Mouse (Mus musculus) midbrain, embryonic 11.5 days (tissue): ENCODE measurements around the gene Lst1. TPM values are rescaled to one million over a fixed set of nuclear protein-coding genes. Genes with fewer than 3 reads are reported as not detected.

Source experiments
- ATAC-seq: fragments of 200-750 bp; cut with Nextera tagmentation; 2 replicates; pipeline ENCODE4 v1.8.0; 2017; ENCODE audit warnings: moderate TSS enrichment, moderate library complexity; ENCODE audit not compliant: low FRiP score
- DNase-seq: peaks from one replicate; pipeline ENCODE4 v3.0.0; 2015; ENCODE audit warnings: low spot score; ENCODE audit errors: missing footprints
- H3K27ac ChIP-seq: fragments of 300-500 bp; sonication (generic); 2 replicates; pipeline ENCODE4 v1.5.1; 2014; ENCODE audit warnings: low read depth, low read length
- H3K27me3 ChIP-seq: fragments of 300-500 bp; sonication (generic); 2 replicates; pipeline ENCODE4 v1.6.1; 2014; ENCODE audit warnings: mild to moderate bottlenecking, low read length, moderate library complexity, mixed read lengths; ENCODE audit not compliant: control insufficient read depth, insufficient read depth
- H3K36me3 ChIP-seq: fragments of 300-500 bp; sonication (generic); 2 replicates; pipeline ENCODE4 v1.6.1; 2014; ENCODE audit warnings: mild to moderate bottlenecking, low read length, moderate library complexity, mixed read lengths; ENCODE audit not compliant: control insufficient read depth, insufficient read depth
- H3K4me1 ChIP-seq: fragments of 300-500 bp; sonication (generic); 2 replicates; pipeline ENCODE4 v1.6.1; 2014; ENCODE audit warnings: low read length; ENCODE audit not compliant: control insufficient read depth, insufficient read depth
- H3K4me2 ChIP-seq: fragments of 300-500 bp; sonication (generic); 2 replicates; pipeline ENCODE4 v1.6.1; 2014; ENCODE audit warnings: mild to moderate bottlenecking, moderate library complexity
- H3K4me3 ChIP-seq: fragments of 300-500 bp; sonication (generic); 2 replicates; pipeline ENCODE4 v1.5.1; 2014; ENCODE audit warnings: low read depth, low read length
- H3K9ac ChIP-seq: fragments of 300-500 bp; sonication (generic); 2 replicates; pipeline ENCODE4 v1.6.1; 2014; ENCODE audit warnings: low read length
- H3K9me3 ChIP-seq: fragments of 300-500 bp; sonication (generic); 2 replicates; pipeline ENCODE4 v1.6.1; 2016; ENCODE audit warnings: low read length; ENCODE audit not compliant: control insufficient read depth
- WGBS: fragments of 180-500 bp; shearing (Covaris S2); extraction: QIAGEN DNeasy Blood & Tissue Kit; methylation state at CpG from one replicate; pipeline ENCODE4 v1.1.7; 2014; 5-methylcytosine and 5-hydroxymethylcytosine counted together
- polyA plus RNA-seq: library from polyadenylated mRNA; unstranded; fragments of >200 nt; fragmentation: Nextera tagmentation; extraction: Ambion mirVana; gene quantifications from 2 replicates; pipeline ENCODE4 v1.2.1, GENCODE M21; 2014

Gene Lst1
- polyA plus RNA-seq, 1 experiment from 2014 or later = 10.2 TPM

DNA sequence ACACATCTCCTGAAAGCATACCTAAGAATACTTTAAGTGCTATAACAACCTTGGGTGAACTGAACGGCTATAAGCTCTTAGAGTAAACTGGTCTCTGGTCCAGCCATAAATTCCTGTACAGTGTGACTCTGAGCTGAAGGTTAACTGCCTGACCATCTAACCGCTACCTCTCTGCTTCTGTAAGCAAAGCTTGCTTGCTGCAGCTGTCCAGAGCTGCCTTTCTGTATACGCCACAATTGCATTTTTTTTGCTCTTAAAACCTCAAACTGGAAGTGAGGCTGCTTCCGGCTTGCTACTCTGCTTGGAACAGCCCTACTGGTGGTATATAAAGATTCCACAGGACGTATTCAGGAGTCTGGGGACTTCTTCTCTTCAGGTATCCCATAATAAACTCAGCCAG is 44.4 kb upstream of the Lst1 start:
- Histone ChIP-seq H3K9ac (no peak overlapping the region), H3K9me3 (no peaks in the 10 kb centered on the region), H3K27me3 (no peaks in the 10 kb centered on the region), H3K36me3 (peaks cover 6% of the 10 kb centered on the region), H3K4me3 (no peak overlapping the region), H3K4me1 (peaks cover 9% of the 10 kb centered on the region; the same call in 1 of the 2 replicates), H3K4me2 (no peak overlapping the region), H3K27ac (no peak overlapping the region)
- no peak for ATAC-seq
- no peak for DNase-seq
- 92% methylated on average over 5 of the region's 5 CpGs for WGBS

DNA sequence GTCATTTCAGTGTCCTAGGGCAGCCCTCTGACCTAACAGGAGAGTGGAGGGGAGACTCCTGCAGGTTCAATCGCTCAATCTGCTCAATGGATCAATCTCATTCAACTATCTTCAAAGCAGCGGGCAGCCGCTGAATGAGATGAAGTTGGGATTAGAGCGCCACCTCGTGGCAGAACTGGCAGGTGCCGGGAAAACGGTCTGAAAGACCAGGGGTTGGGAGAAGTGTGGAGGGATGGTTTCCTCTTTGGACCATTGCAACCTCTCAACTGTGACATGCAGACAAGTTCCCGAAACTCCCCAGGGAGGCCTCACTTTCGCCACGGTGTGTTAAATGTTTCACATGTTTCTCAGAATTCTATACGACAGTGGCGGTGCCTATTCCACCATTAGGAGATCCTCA is 43.8 kb upstream of the Lst1 start:
- H3K27me3 ChIP-seq = no peaks in the 10 kb centered on the region

DNA sequence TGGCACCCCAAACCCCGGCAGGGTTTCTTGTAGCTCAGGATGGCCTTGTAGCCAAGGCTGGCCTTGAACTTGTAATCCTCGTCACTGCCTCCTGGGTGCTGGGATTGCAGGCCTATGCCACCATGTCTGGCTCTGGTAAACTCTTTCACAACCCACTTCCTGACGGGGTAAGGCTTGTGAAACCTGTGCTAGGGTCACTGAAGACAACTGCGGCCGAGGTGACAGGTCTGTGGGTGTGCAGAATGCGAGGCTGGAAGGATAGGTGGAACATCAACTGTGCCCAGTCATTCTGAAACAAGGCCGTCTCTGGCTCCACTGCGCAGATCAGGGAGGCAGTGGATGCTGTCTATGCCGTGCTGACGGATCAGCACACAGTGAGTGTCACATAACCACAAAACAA is 42.8 kb upstream of the Lst1 start:
- no peak overlapping the region for H3K9ac ChIP-seq
- 91% methylated on average over 10 of the region's 10 CpGs for WGBS
- ATAC-seq = no peak

More for the DNA sequence above, 43.8 kb upstream of the Lst1 start:
- ATAC-seq (no peak), DNase-seq (peak; percentile 99)
- H3K4me2 ChIP-seq = no peak overlapping the region
- H3K4me1 ChIP-seq = peaks cover 9% of the 10 kb centered on the region; the same call in 1 of the 2 replicates
- peaks cover 6% of the 10 kb centered on the region for H3K36me3 ChIP-seq
- no peak overlapping the region for H3K4me3 ChIP-seq
- H3K9ac ChIP-seq = no peak overlapping the region
- 13% methylated on average over 12 of the region's 12 CpGs for WGBS
- no peak overlapping the region for H3K27ac ChIP-seq
- no peaks in the 10 kb centered on the region for H3K9me3 ChIP-seq

DNA sequence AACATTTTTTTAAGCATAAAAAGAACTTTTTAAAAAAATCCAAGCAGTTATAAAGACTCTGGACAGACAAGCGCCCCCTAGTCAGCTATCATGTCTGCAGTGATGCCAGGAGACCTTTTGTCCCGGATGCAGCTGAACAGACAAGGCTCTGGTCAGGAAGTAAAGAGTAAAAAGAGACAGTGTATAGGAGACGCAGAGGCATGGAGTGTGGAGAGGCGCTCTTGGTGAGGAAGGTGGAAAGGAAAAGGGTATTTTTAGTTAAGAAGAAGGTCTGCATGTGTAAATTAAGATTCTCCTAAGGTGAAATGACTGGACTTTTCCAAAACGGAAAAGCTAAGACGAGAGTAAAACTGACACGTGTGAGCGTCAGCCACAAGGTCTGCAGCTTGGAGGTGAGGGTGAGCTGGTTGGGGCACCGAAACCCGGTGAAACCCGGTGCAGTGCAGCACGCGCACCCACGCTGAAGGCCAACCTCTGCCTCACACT is 38.4 kb upstream of the Lst1 start:
- 86% methylated on average over 14 of the region's 14 CpGs for WGBS
- Histone ChIP-seq H3K4me3 (no peak overlapping the region), H3K4me2 (no peak overlapping the region), H3K9me3 (no peaks in the 10 kb centered on the region), H3K27ac (no peak overlapping the region), H3K27me3 (no peaks in the 10 kb centered on the region), H3K36me3 (peaks cover 11% of the 10 kb centered on the region), H3K9ac (no peak overlapping the region), H3K4me1 (no peaks in the 10 kb centered on the region)
- no peak for ATAC-seq
- DNase-seq = no peak

More for the DNA sequence above, 42.8 kb upstream of the Lst1 start:
- DNase-seq = no peak
- Histone ChIP-seq H3K36me3 (peaks cover 6% of the 10 kb centered on the region), H3K4me1 (peaks cover 5% of the 10 kb centered on the region; the same call in 1 of the 2 replicates), H3K27ac (no peak overlapping the region), H3K4me2 (no peak overlapping the region), H3K4me3 (no peak overlapping the region), H3K9me3 (no peaks in the 10 kb centered on the region), H3K27me3 (no peaks in the 10 kb centered on the region)

DNA sequence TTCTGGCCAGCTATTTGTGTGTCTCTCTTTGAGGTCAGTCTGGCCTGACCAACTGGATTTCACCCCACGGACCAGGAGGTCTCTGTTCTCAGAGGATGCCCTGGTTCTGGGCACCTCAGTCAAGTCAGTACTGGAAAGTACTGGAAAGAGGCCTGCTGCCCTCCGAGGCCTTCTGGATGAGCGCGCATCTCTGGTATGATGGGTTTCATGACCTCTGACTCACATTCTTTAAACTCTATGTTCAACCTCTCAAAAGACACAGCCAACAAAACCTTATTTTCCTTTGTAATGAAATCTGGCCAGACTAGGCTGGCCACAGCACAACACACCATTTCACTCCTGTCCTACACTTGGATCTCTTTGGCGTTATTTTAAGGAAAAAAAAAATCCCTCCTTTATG is 37.2 kb upstream of the Lst1 start:
- Histone ChIP-seq H3K9me3 (no peaks in the 10 kb centered on the region), H3K27me3 (no peaks in the 10 kb centered on the region), H3K27ac (no peak overlapping the region), H3K4me1 (no peaks in the 10 kb centered on the region), H3K4me3 (no peak overlapping the region), H3K36me3 (peaks cover 4% of the 10 kb centered on the region), H3K9ac (no peak overlapping the region), H3K4me2 (no peak overlapping the region)
- WGBS = 92% methylated on average over 5 of the region's 5 CpGs
- DNase-seq (no peak), ATAC-seq (no peak)

DNA sequence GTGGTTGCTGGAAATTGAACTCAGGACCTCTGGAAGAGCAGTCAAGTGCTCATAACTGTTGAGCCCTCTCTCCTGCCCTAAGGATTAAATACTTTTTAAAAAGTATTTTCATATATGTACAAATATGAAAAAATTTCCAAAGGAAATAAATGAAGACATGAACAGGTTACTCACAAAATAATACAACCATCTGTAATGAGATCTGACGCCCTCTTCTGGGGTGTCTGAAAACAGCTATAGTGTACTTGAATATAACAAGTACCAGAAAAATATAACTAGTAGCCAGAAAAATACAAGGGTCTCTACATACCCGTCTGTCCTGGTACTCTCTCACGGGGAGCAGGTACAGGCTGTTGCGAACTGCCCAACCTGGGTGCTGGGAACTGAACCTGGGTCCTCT is 36.4 kb upstream of the Lst1 start:
- Histone ChIP-seq H3K36me3 (peaks cover 4% of the 10 kb centered on the region), H3K9ac (no peak overlapping the region), H3K4me1 (no peaks in the 10 kb centered on the region), H3K9me3 (no peaks in the 10 kb centered on the region), H3K4me3 (no peak overlapping the region), H3K27me3 (no peaks in the 10 kb centered on the region), H3K27ac (no peak overlapping the region), H3K4me2 (no peak overlapping the region)
- no peak for DNase-seq
- ATAC-seq = no peak
- WGBS = 94% methylated on average over 4 of the region's 4 CpGs

DNA sequence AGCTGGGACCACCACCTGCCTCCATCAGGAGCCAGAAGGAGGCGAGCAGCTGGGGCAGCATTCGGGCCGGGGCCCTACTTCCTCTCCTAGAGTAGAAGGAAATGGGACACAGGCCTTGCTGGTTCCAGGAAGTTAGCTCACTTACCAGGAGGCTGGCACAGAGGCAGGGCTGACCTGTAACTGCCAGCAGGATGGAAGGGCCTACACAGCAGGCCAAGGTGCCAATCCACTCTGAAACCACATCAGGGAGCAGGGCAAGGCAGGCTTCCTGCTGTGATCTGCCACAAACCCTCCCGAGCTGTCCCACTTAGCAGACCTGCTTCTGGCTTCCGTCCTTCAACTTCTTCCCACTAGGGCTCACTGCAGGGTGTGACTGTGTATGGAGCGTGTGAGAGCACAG is 34.1 kb upstream of the Lst1 start:
- no peak overlapping the region for H3K9ac ChIP-seq
- WGBS = 80% methylated on average over 6 of the region's 6 CpGs
- H3K27ac ChIP-seq = no peak overlapping the region
- H3K36me3 ChIP-seq = peaks cover 7% of the 10 kb centered on the region
- H3K4me2 ChIP-seq = no peak overlapping the region
- H3K4me3 ChIP-seq = no peak overlapping the region
- no peaks in the 10 kb centered on the region for H3K27me3 ChIP-seq
- H3K9me3 ChIP-seq = no peaks in the 10 kb centered on the region
- no peak for ATAC-seq
- H3K4me1 ChIP-seq = no peaks in the 10 kb centered on the region
- no peak for DNase-seq

DNA sequence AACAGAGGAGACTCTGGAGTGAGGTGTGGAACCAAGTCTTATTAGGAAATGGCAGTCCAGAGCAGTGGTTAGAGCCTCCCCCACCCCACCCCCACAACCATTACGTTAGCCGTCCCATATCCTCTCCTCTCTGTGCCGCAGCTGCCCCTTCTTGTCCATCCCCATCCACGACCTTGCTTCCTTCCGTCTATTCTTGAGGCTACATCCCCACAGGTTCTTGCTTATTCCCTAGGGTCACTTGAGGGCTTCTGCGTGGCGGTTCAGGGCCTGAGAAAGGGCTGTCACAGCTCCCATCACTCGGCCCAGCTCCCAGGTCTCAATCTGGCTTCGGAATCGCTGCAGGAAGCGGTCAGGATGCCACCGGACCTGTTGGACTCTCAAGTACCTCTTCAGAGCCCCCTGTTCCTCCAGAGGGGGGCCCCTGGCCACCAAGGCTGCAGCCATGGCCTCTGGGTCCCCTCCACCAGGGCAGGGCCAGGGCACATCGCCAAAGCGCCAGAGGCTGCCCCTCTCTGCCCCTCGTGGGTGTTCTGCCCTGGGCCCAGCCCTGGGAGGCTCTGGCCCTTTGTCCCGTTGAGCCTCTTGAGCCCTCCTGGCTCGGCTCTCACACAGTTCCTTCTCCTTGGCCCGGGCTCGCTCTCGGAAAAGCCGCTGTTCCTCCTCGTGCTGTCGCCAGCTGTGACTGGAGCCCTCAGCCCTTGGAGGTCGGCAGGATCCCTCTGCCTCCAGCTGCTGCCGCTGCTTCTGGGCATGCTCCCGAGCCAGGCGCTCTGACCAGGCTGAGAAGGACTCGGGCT is 32.1 kb upstream of the Lst1 start, which contains the start of gene Gm16181:
Gm16181 (plus strand) TSS at position 679 of the 797 bp plus-strand sequence.
- Histone ChIP-seq H3K4me1 (no peaks in the 10 kb centered on the region), H3K9me3 (no peaks in the 10 kb centered on the region), H3K9ac (no peak within 1 kb of the TSS), H3K27ac (no peak within 1 kb of the TSS), H3K4me2 (no peak within 1 kb of the TSS), H3K36me3 (peaks cover 7% of the 10 kb centered on the region), H3K4me3 (no peak within 1 kb of the TSS), H3K27me3 (no peaks in the 10 kb centered on the region)
- WGBS = 89% methylated on average over 28 of the region's 28 CpGs
- DNase-seq (no peak), ATAC-seq (no peak)

DNA sequence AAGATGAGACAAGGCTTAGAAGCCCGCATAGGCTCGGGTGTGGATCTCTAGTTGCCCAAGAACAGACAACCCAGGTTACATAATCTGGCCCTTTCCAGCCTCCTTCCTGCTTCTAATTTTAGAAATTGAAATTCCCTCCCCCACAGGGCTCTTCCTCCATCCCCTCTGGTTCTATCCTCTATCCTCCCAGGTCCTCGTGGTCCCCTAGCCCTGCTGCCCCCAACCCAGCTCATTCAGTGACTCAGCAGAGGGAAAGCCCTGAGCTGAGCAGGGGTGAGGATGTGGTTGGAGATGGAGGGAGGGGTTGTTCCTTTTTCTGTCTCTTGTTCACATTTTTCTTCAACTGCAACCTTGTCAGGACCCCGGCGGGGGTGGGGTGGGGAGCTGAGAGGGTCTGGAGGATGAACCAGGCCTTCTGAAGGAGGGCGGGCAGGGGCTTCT is 31.4 kb upstream of the Lst1 start:
- Histone ChIP-seq H3K9me3 (no peaks in the 10 kb centered on the region), H3K36me3 (peaks cover 2% of the 10 kb centered on the region), H3K4me3 (no peak overlapping the region), H3K4me2 (no peak overlapping the region), H3K27me3 (no peaks in the 10 kb centered on the region), H3K9ac (no peak overlapping the region), H3K4me1 (no peaks in the 10 kb centered on the region), H3K27ac (no peak overlapping the region)
- WGBS = 91% methylated on average over 6 of the region's 6 CpGs
- DNase-seq (no peak), ATAC-seq (no peak)
